Mouse (Mus musculus) ES-E14 (cell line): Measurements from ENCODE around the gene Skap1. TPM values are rescaled to one million over a fixed set of nuclear protein-coding genes. Genes with fewer than 3 reads are reported as not detected.
"Not testable (repeated sequence)": the region's sequence is repeated elsewhere in the genome, so short reads cannot be mapped to it uniquely, and the experiment has no call there.

Source experiments
- DNase-seq: peaks from one replicate; pipeline ENCODE4 v3.0.0-alpha.2; 2013; ENCODE audit warnings: low read depth, low spot score
- H3K27ac ChIP-seq: 2 replicates; pipeline ENCODE4 v1.5.1; 2012; ENCODE audit warnings: low read depth, mild to moderate bottlenecking, low read length, moderate library complexity, mixed read lengths; ENCODE audit not compliant: poor library complexity, insufficient read depth, severe bottlenecking
- H3K36me3 ChIP-seq: 2 replicates; pipeline ENCODE4 v1.6.1; 2012; ENCODE audit warnings: mild to moderate bottlenecking, low read length, moderate library complexity, mixed read lengths; ENCODE audit not compliant: control insufficient read depth, poor library complexity, insufficient read depth, severe bottlenecking
- H3K4me1 ChIP-seq, 2 experiments: fragments of 150-350 bp in 1 of 2; sonication (generic) in 1 of 2; 2 replicates each; pipeline ENCODE4 v1.6.1; 2012; ENCODE audit warnings: low read length in 2 of 2, mild to moderate bottlenecking in 1 of 2, mixed read lengths in 1 of 2; ENCODE audit not compliant: control insufficient read depth in 2 of 2, insufficient read depth in 2 of 2, poor library complexity in 1 of 2
- H3K4me3 ChIP-seq, 2 experiments: fragments of 150-350 bp in 1 of 2; sonication (generic) in 1 of 2; 2 replicates each; pipeline ENCODE4 v1.5.1; 2012; ENCODE audit warnings: low read length in 2 of 2, low read depth in 1 of 2, mild to moderate bottlenecking in 1 of 2, mixed read lengths in 1 of 2; ENCODE audit not compliant: insufficient read depth in 1 of 2, poor library complexity in 1 of 2, severe bottlenecking in 1 of 2
- H3K9ac ChIP-seq: 2 replicates; pipeline ENCODE4 v1.6.1; 2012; ENCODE audit warnings: low read depth, mild to moderate bottlenecking, low read length, mixed read lengths; ENCODE audit not compliant: poor library complexity, insufficient read depth, severe bottlenecking
- H3K9me3 ChIP-seq: fragments of 150-350 bp; sonication (generic); 2 replicates; pipeline ENCODE4 v1.6.1; 2012; ENCODE audit warnings: low read depth, mild to moderate bottlenecking, low read length; ENCODE audit not compliant: control insufficient read depth, insufficient read depth
- CHD2 ChIP-seq: IDR thresholded peaks from 2 replicates; pipeline ENCODE4 v1.6.1; 2014; ENCODE audit warnings: mild to moderate bottlenecking, low read depth, low read length, inconsistent platforms
- HCFC1 ChIP-seq: IDR thresholded peaks from 2 replicates; pipeline ENCODE4 v1.6.1; 2012; ENCODE audit warnings: low read length, inconsistent platforms, borderline replicate concordance; ENCODE audit not compliant: insufficient read depth
- MAFK ChIP-seq: IDR thresholded peaks from 2 replicates; pipeline ENCODE4 v1.6.1; 2014; ENCODE audit warnings: mild to moderate bottlenecking, low read depth, low read length, inconsistent platforms; ENCODE audit not compliant: insufficient read depth
- ZC3H11A ChIP-seq: IDR thresholded peaks from 2 replicates; pipeline ENCODE4 v1.6.1; 2012; ENCODE audit warnings: low read depth, mild to moderate bottlenecking, inconsistent platforms, low read length, borderline replicate concordance
- ZNF384 ChIP-seq: IDR thresholded peaks from 2 replicates; pipeline ENCODE4 v1.6.1; 2012; ENCODE audit warnings: low read depth, low read length, inconsistent platforms
- in situ Hi-C, 2 experiments: fragments of 600-800 bp; cut with MboI; formaldehyde crosslinking; loops; one replicate each; pipeline ENCODE4 v1.15.1; 2025; ENCODE audit warnings: low sequenced_read_pairs in 2 of 2, inconsistent platforms in 1 of 2; ENCODE audit not compliant: unreplicated experiment in 2 of 2
- total RNA-seq: library from RNA; depleted of rRNA; stranded (reverse); fragments of 300-350 nt; gene quantifications from 2 replicates; pipeline ENCODE4 v1.2.3, GENCODE M21; 2012

The Skap1 gene
- total RNA-seq, 1 experiment, result 0.40 TPM

- in situ Hi-C loops, result no loop called here
- Histone ChIP-seq H3K4me1 (peaks cover 3 to 8% of the 10 kb centered on the region in 2 experiments; a peak in 2 of 4 replicates), H3K27ac (no peak overlapping the region), H3K9ac (peak overlapping the region; percentile 22; the same call in 1 of the 2 replicates), H3K4me3 (no peak overlapping the region), H3K36me3 (peaks cover 26% of the 10 kb centered on the region), H3K9me3 (no peaks in the 10 kb centered on the region)
- no peak for DNase-seq
- TF ChIP-seq ZC3H11A, result no peak
- TF ChIP-seq CHD2, result no peak
- no peak for TF ChIP-seq MAFK
- no peak for TF ChIP-seq HCFC1
- no peak for TF ChIP-seq ZNF384
Observed at GRCm38 (mm10) chr11:96775063-96775462, 310.7 kb downstream of the Skap1 start.

DNA sequence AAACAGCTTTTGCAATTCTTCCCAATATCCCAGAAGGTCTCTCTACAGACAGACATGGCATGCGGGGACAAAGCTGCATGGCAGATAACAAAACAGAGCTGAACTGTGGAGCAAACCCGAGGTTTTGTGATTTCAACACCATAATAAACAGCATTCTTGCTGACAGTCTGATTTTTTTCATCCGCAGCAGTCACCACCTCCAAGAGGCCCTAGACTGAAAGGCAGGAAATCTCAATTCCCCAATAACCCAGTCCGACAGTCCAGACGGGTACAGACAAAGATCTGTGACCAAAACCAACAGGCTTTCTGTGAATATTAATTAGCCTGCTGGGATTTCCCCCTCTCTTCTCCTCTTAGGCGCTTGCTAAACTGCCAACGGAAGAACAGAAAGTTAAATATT, 311.3 kb downstream of the Skap1 start:
- no peaks in the 10 kb centered on the region for H3K9me3 ChIP-seq
- no peak overlapping the region for H3K9ac ChIP-seq
- TF ChIP-seq HCFC1 (no peak), ZNF384 (no peak), ZC3H11A (no peak)
- DNase-seq, result no peak
- in situ Hi-C loops, result no loop called here
- no peak overlapping the region for H3K27ac ChIP-seq
- H3K4me3 ChIP-seq, result no peak overlapping the region
- peaks cover 22% of the 10 kb centered on the region for H3K36me3 ChIP-seq
- H3K4me1 ChIP-seq, result peaks cover 3 to 7% of the 10 kb centered on the region in 2 experiments; a peak in 2 of 4 replicates

DNA sequence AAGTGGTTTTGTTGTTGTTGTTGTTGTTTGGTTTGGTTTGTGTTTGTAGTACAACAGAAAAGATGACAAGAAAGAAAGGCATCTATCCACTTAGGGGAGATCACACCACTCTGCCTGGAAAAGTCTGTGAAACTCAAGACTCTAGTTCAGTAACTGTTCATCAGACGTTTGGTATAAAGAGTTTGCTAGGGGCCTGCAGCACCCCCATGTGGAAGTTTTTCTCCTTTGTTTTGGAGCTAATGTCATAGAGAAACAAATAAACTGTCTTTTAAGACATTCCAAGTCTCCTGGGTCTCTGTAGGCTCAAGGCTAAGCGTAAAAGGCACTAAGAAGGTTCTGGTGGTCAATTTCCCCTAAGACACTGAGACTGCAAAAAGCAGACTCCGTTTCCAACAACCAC, 311.7 kb downstream of the Skap1 start:
- H3K36me3 ChIP-seq, result peaks cover 21% of the 10 kb centered on the region
- H3K9me3 ChIP-seq, result no peaks in the 10 kb centered on the region
- no peak overlapping the region for H3K9ac ChIP-seq
- DNase-seq, result no peak
- in situ Hi-C loops, result no loop called here
- no peak overlapping the region for H3K27ac ChIP-seq
- TF ChIP-seq MAFK (no peak), CHD2 (no peak), ZC3H11A (no peak), HCFC1 (no peak), ZNF384 (no peak)
- H3K4me1 ChIP-seq, result peaks cover 3 to 8% of the 10 kb centered on the region in 2 experiments; a peak in 2 of 4 replicates
- peak overlapping the region in 1 of 2 experiments; percentile 88; a peak in 1 of 4 replicates for H3K4me3 ChIP-seq

DNA sequence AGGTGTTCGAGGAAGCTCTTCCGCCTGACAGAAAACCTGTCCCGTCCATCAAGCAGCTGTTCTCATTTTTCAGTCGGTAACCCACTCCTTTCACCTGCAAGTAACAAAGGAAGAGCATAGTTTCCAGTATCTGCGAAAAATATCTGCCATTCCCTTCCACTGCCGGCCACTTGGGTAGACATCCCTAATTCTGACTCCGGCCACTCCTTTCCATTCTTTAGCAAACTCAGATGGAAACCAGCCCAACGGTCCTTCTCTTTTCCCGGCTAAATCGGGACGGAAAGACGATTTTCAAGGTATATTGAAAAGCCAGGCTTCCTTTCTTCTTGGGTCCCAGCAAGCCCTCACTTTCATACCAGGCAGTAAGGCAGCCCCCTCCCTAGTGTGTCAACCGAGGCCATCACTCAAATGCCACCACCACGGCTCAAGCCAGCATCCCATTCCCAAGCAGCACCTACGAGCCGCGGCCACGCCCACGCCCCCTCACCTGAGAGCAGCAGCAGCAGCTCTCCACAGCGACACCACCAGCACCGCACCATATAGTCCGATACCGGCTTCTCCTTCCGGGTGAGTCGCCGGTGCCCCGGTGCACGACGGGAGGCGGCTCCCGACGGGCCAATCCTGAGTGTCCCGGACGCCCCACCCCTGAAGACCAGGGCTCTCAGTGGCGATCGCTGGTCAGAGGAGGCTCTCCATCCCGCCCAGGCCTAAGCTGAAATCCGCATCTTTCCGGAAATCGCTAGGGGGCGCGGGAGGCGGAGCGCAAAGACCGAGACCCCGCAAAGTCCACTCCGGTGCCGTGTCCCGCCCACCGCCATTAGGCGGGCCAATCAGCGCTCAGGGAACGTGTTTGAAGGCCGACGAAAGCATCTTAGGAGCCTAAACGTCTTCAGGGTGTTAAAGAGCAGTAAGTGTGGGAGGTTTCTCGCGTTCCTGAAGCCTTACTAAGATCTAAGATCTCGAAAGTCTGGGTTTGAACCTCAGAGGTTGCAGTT, 312.9 kb downstream of the Skap1 start, which contains the start of gene Snx11:
TSS of gene Snx11 (minus strand) at position 592 of the 995 bp plus-strand sequence.
- TF ChIP-seq ZNF384 (0 out of 2 replicates have a peak, but pooled peaks have one; percentile 20), ZC3H11A (no peak), HCFC1 (peak; percentile 59; the same call in 1 of the 2 replicates), MAFK (no peak), CHD2 (no peak)
- Histone ChIP-seq H3K4me3 (peak within 1 kb of the TSS; percentile 82 to 88), H3K9me3 (no peaks in the 10 kb centered on the region), H3K4me1 (peaks cover 3 to 9% of the 10 kb centered on the region in 2 experiments; a peak in 2 of 4 replicates), H3K27ac (peak within 1 kb of the TSS; percentile 45; the same call in 1 of the 2 replicates), H3K9ac (peak within 1 kb of the TSS; percentile 75), H3K36me3 (peaks cover 13% of the 10 kb centered on the region)
- in situ Hi-C loops, result no loop called here
- peak; percentile 99 for DNase-seq

- H3K36me3 ChIP-seq, in situ Hi-C loops, DNase-seq, H3K4me1 ChIP-seq, H3K9me3 ChIP-seq: not testable (repeated sequence)
- Histone ChIP-seq H3K27ac (peak overlapping the region; percentile 45; the same call in 1 of the 2 replicates), H3K9ac (peak overlapping the region; percentile 65; the same call in 1 of the 2 replicates), H3K4me3 (peak overlapping the region; percentile 82 to 88)
Observed at GRCm38 (mm10) chr11:96778061-96778627, 313.8 kb downstream of the Skap1 start.
